Mouse (Mus musculus): ENCODE measurements around the gene Abhd14b.

Abhd14b gene

GRCm38 (mm10) chr9:106459946-106460345, 12.7 kb downstream of the Abhd14b start:
- no peak for DNase-seq (ENCODE audit: extremely low spot score)

GRCm38 (mm10) chr9:106460401-106461025, 13.3 kb downstream of the Abhd14b start:
- DNase-seq (ENCODE audit: extremely low spot score): no peak

GRCm38 (mm10) chr9:106461026-106461415, 13.8 kb downstream of the Abhd14b start:
- no peak for DNase-seq (ENCODE audit: extremely low spot score)

GRCm38 (mm10) chr9:106461641-106462429, 14.6 kb downstream of the Abhd14b start:
- DNase-seq (ENCODE audit: extremely low spot score): no peak

- no peak for DNase-seq (ENCODE audit: extremely low spot score)
Observed at GRCm38 (mm10) chr9:106462430-106462800, 15.2 kb downstream of the Abhd14b start.

GRCm38 (mm10) chr9:106463122-106464063, 16.1 kb downstream of the Abhd14b start:
- no peak for DNase-seq (ENCODE audit: extremely low spot score)

- DNase-seq (ENCODE audit: extremely low spot score): peak; percentile 79
Observed at GRCm38 (mm10) chr9:106464751-106465541, 17.7 kb downstream of the Abhd14b start.

GRCm38 (mm10) chr9:106465571-106466200, 18.4 kb downstream of the Abhd14b start, which contains the start of gene Gpr62:
TSS of gene Gpr62 (minus strand) at chr9:106465938.
- DNase-seq (ENCODE audit: extremely low spot score): no peak

- no peak for DNase-seq (ENCODE audit: extremely low spot score)
Observed at GRCm38 (mm10) chr9:106466721-106467120, 19.5 kb downstream of the Abhd14b start.

GRCm38 (mm10) chr9:106467746-106468145, 20.5 kb downstream of the Abhd14b start:
- no peak for DNase-seq (ENCODE audit: extremely low spot score)

- DNase-seq (ENCODE audit: extremely low spot score): no peak
Observed at GRCm38 (mm10) chr9:106469317-106469716, 22.1 kb downstream of the Abhd14b start.

- no peak for DNase-seq (ENCODE audit: extremely low spot score)
Observed at GRCm38 (mm10) chr9:106469776-106470175, 22.5 kb downstream of the Abhd14b start.

GRCm38 (mm10) chr9:106470991-106471750, 23.9 kb downstream of the Abhd14b start:
- no peak for DNase-seq (ENCODE audit: extremely low spot score)

- DNase-seq (ENCODE audit: extremely low spot score): peak; percentile 58
Observed at GRCm38 (mm10) chr9:106471892-106472291, 24.6 kb downstream of the Abhd14b start.

- DNase-seq (ENCODE audit: extremely low spot score): no peak
Observed at GRCm38 (mm10) chr9:106472321-106472720, 25.1 kb downstream of the Abhd14b start.

GRCm38 (mm10) chr9:106473081-106473752, 26.0 kb downstream of the Abhd14b start:
- no peak for DNase-seq (ENCODE audit: extremely low spot score)

- DNase-seq (ENCODE audit: extremely low spot score): no peak
Observed at GRCm38 (mm10) chr9:106473753-106474105, 26.5 kb downstream of the Abhd14b start.

- peak; percentile 85 for DNase-seq (ENCODE audit: extremely low spot score)
Observed at GRCm38 (mm10) chr9:106474456-106474855, 27.2 kb downstream of the Abhd14b start.

GRCm38 (mm10) chr9:106475046-106475445, 27.8 kb downstream of the Abhd14b start:
- no peak for DNase-seq (ENCODE audit: extremely low spot score)

GRCm38 (mm10) chr9:106475663-106476001, 28.4 kb downstream of the Abhd14b start, which contains the start of gene Rrp9:
TSS of gene Rrp9 (plus strand) at chr9:106475963.
- no peak for DNase-seq (ENCODE audit: extremely low spot score)

Measured in embryo, embryonic 9.5 days (tissue).